Mouse (Mus musculus) lung, adult 2 months (tissue): ENCODE measurements around the gene Nol3.

Experiments
- CTCF ChIP-seq: fragments of 200-500 bp; IDR thresholded peaks from 2 replicates; pipeline ENCODE4 v1.5.1; 2011; ENCODE audit warnings: mild to moderate bottlenecking, low read length, control low read depth; ENCODE audit not compliant: insufficient read depth
- POLR2A ChIP-seq: fragments of 200-500 bp; IDR thresholded peaks from 2 replicates; pipeline ENCODE4 v1.6.1; 2011; ENCODE audit warnings: low read depth, mild to moderate bottlenecking, control low read depth, low read length, borderline replicate concordance; ENCODE audit errors: extremely low read depth

- no peak for TF ChIP-seq CTCF
- TF ChIP-seq POLR2A = no peak
These were observed 42.6 kb upstream of the Nol3 start for GRCm38 (mm10) chr8:105233126-105233935.
